Mouse (Mus musculus): ENCODE measurements around the gene Ube2t.

GRCm38 (mm10) chr1:134960634-134961033 lies 1.7 kb upstream of the Ube2t start:
- TF ChIP-seq ZNF384 (IDR thresholded peaks at IDR 0.05; ENCODE audit: low read depth, low read length) = no peak
- TF ChIP-seq MAFK (IDR thresholded peaks at IDR 0.05; ENCODE audit: insufficient read depth, low read depth, low read length) = no peak
- no peak for TF ChIP-seq HCFC1 (IDR thresholded peaks at IDR 0.05; ENCODE audit: borderline replicate concordance, insufficient read depth, low read length)
- no peak for TF ChIP-seq ZC3H11A (IDR thresholded peaks at IDR 0.05; ENCODE audit: borderline replicate concordance, low read depth, low read length)

All from ES-E14 (cell line).